9 mouse cellular contexts compared by ENCODE assay signal in the genomic region with DNA sequence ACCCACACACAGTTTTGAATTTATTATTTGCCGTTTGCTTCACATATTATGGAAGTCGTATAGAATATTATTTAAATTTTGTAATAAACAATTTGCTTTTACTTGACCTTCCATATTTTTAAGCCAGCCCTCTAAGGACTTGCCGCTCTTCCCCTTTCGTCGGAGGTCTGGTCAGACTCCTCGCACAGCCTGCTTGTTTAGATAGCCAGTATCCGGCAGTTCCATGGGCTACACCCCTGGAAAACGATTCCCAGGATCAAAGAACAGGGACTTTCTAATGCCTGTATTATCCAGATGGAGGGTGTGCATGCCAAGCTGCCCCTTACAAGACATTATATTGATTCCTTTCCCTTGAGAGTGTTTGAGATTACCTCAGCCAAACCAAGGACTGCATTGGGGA.
DNase-seq lines count a peak whose midpoint lies in the region; ATAC-seq and TF ChIP-seq lines count a peak whose summit lies in the region.
"Had no signal": no experiment of that assay in that cellular context is flagged by ENCODE, and none has a peak within 500 bp of the region (broad histone marks: within the 10 kb centered on the region; RNA-seq: fewer than 3 reads in every experiment).

No protein-coding gene starts in this region.

- no peak overlapping the region; the same call in 1 of the 2 replicates for H3K27ac ChIP-seq in heart, adult 2 months
- H3K27ac ChIP-seq in lung, embryonic 14.5 days (ENCODE audit: low read depth): peak overlapping the region; percentile 80
- peak overlapping the region; percentile 35; the same call in 1 of the 2 replicates for H3K27ac ChIP-seq in intestine, postnatal 0 days (ENCODE audit: low read depth, low read length)
- peak overlapping the region; percentile 49 for H3K27ac ChIP-seq in neural tube, embryonic 15.5 days (replicated peaks)

- DNase-seq in heart, adult 2 months: no peak
- no peak for DNase-seq in heart, postnatal 14 days
- DNase-seq in lung, embryonic 14.5 days: peak; percentile 54
- no peak for DNase-seq in lung, adult 18-20 months
- DNase-seq in cerebellum, postnatal 25 days: no peak
- no peak for DNase-seq in ovary, postnatal 10 days (ENCODE audit: low spot score)

- no peaks in the 10 kb centered on the region for H3K79me2 ChIP-seq in heart, adult 2 months (replicated peaks; ENCODE audit: control insufficient read depth, insufficient read depth, low read length)

- no peak for TF ChIP-seq CTCF in heart, adult 2 months (IDR thresholded peaks at IDR 0.05)
- TF ChIP-seq CTCF in lung, embryonic 14.5 days (IDR thresholded peaks at IDR 0.05; ENCODE audit: low read depth): no peak
- TF ChIP-seq CTCF in intestine, postnatal 0 days (IDR thresholded peaks at IDR 0.05; ENCODE audit: low read depth): no peak

- no peak overlapping the region for H3K9ac ChIP-seq in heart, adult 2 months (ENCODE audit: low read depth, low read length)
- H3K9ac ChIP-seq in lung, embryonic 14.5 days: no peak overlapping the region; the same call in 1 of the 2 replicates
- no peak overlapping the region for H3K9ac ChIP-seq in intestine, postnatal 0 days (ENCODE audit: low read depth, low read length)
- no peak overlapping the region for H3K9ac ChIP-seq in neural tube, embryonic 15.5 days (replicated peaks)

- no peaks in the 10 kb centered on the region for H3K9me3 ChIP-seq in lung, embryonic 14.5 days (ENCODE audit: low read depth, low read length)
- H3K9me3 ChIP-seq in intestine, postnatal 0 days (ENCODE audit: control insufficient read depth): no peaks in the 10 kb centered on the region
- H3K9me3 ChIP-seq in neural tube, embryonic 15.5 days (replicated peaks): no peaks in the 10 kb centered on the region

- H3K4me1 ChIP-seq in heart, adult 2 months (ENCODE audit: control insufficient read depth, insufficient read depth, low read length): peaks cover 14% of the 10 kb centered on the region
- peaks cover 15% of the 10 kb centered on the region; the same call in 1 of the 2 replicates for H3K4me1 ChIP-seq in lung, embryonic 14.5 days (ENCODE audit: insufficient read depth)
- H3K4me1 ChIP-seq in intestine, postnatal 0 days (replicated peaks; ENCODE audit: control insufficient read depth, insufficient read depth, low read length): 0 out of 2 replicates have a peak, but pooled peaks cover 5% of the 10 kb centered on the region
- peaks cover 31% of the 10 kb centered on the region for H3K4me1 ChIP-seq in neural tube, embryonic 15.5 days

- ATAC-seq in lung, embryonic 14.5 days (ENCODE audit: insufficient read depth): peak; percentile 64; the same call in 1 of the 2 replicates
- no peak for ATAC-seq in intestine, postnatal 0 days
- peak; percentile 8; the same call in 1 of the 2 replicates for ATAC-seq in neural tube, embryonic 15.5 days (ENCODE audit: low FRiP score)
- ATAC-seq: Patski had no signal

- no peaks in the 10 kb centered on the region for H3K27me3 ChIP-seq in heart, adult 2 months (ENCODE audit: control insufficient read depth, insufficient read depth, low read length)
- H3K27me3 ChIP-seq in lung, embryonic 14.5 days (ENCODE audit: insufficient read depth, low read length): no peaks in the 10 kb centered on the region
- H3K27me3 ChIP-seq in intestine, postnatal 0 days (replicated peaks; ENCODE audit: control insufficient read depth, insufficient read depth, low read length): no peaks in the 10 kb centered on the region
- no peaks in the 10 kb centered on the region for H3K27me3 ChIP-seq in neural tube, embryonic 15.5 days (replicated peaks)
- H3K27me3 ChIP-seq: Patski had no signal

- H3K4me2 ChIP-seq in lung, embryonic 14.5 days: peak overlapping the region; percentile 44; the same call in 1 of the 2 replicates
- no peak overlapping the region for H3K4me2 ChIP-seq in intestine, postnatal 0 days (replicated peaks; ENCODE audit: low read depth)
- no peak overlapping the region for H3K4me2 ChIP-seq in neural tube, embryonic 15.5 days

- no peak overlapping the region for H3K4me3 ChIP-seq in heart, adult 2 months
- no peak overlapping the region for H3K4me3 ChIP-seq in lung, embryonic 14.5 days (ENCODE audit: low read depth, low read length)
- no peak overlapping the region for H3K4me3 ChIP-seq in intestine, postnatal 0 days (ENCODE audit: low read depth, low read length)
- no peak overlapping the region for H3K4me3 ChIP-seq in neural tube, embryonic 15.5 days (replicated peaks)

- no peaks in the 10 kb centered on the region for H3K36me3 ChIP-seq in heart, adult 2 months (ENCODE audit: control insufficient read depth, insufficient read depth, low read length)
- H3K36me3 ChIP-seq in lung, embryonic 14.5 days (ENCODE audit: insufficient read depth): no peaks in the 10 kb centered on the region
- no peaks in the 10 kb centered on the region for H3K36me3 ChIP-seq in intestine, postnatal 0 days (ENCODE audit: control insufficient read depth, insufficient read depth)
- no peaks in the 10 kb centered on the region for H3K36me3 ChIP-seq in neural tube, embryonic 15.5 days

- intact Hi-C loops in heart, adult 2 months (cut with DNase I): no loop called here
- intact Hi-C loops in heart, postnatal 14 days (cut with DNase I): no loop called here

- WGBS in heart, adult 2 months: 37% methylated on average over 8 of the region's 8 CpGs
- 13% methylated on average over 8 of the region's 8 CpGs for WGBS in lung, embryonic 14.5 days
- WGBS in intestine, postnatal 0 days: 36% methylated on average over 8 of the region's 8 CpGs
- WGBS in neural tube, embryonic 15.5 days: 59% methylated on average over 8 of the region's 8 CpGs

- TF ChIP-seq POLR2A in heart, adult 2 months (IDR thresholded peaks at IDR 0.05; ENCODE audit: insufficient read depth, low read depth, low read length): no peak

- 0 out of 2 replicates have a peak, but pooled peaks have one; percentile 14 for TF ChIP-seq EP300 in heart, adult 2 months (IDR thresholded peaks at IDR 0.05; ENCODE audit: insufficient read depth, low read depth, low read length)
